Mouse (Mus musculus): ENCODE results near the gene Rbm7. TPM values are rescaled to one million over a fixed set of nuclear protein-coding genes. Genes with fewer than 3 reads are reported as not detected.

The Rbm7 gene
- total and polyA plus RNA-seq, 3 experiments = 47.3 to 48.4 TPM; not detected in 1

GRCm38 (mm10) chr9:48501192-48501591 lies 6.1 kb upstream of the Rbm7 start:
- Histone ChIP-seq H3K4me1 (ENCODE audit: control insufficient read depth in 1 of 2, insufficient read depth in 2 of 2, low read length in 2 of 2) (no peaks in the 10 kb centered on the region), H3K9me3 (replicated peaks; ENCODE audit: insufficient read depth, low read length) (no peaks in the 10 kb centered on the region), H3K27ac (ENCODE audit: control insufficient read depth, low read depth, low read length) (no peak overlapping the region), H3K27me3 (ENCODE audit: control insufficient read depth in 1 of 2, insufficient read depth in 2 of 2, low read length in 2 of 2) (peaks cover 2 to 12% of the 10 kb centered on the region in 2 experiments; a peak in 3 of 4 replicates), H3K9ac (ENCODE audit: control insufficient read depth, low read depth, low read length, poor library complexity, severe bottlenecking) (no peak overlapping the region), H3K79me2 (ENCODE audit: control insufficient read depth, insufficient read depth, low read length, poor library complexity) (no peaks in the 10 kb centered on the region), H3K36me3 (ENCODE audit: control insufficient read depth in 1 of 2, insufficient read depth in 2 of 2, low read length in 2 of 2) (no peaks in the 10 kb centered on the region), H3K4me3 (ENCODE audit: control insufficient read depth in 1 of 2, insufficient read depth in 1 of 2, low read depth in 2 of 2, low read length in 2 of 2) (no peak overlapping the region)
- DNase-seq (ENCODE audit: low read depth, low spot score) = no peak
- no peak for TF ChIP-seq USF1 (IDR thresholded peaks at IDR 0.05; ENCODE audit: low read depth, low read length)
- TF ChIP-seq BHLHE40 (IDR thresholded peaks at IDR 0.05; ENCODE audit: borderline replicate concordance, low read depth, low read length) = no peak
- no peak for TF ChIP-seq GATA1 (IDR thresholded peaks at IDR 0.05; ENCODE audit: low read depth, low read length)
- no peak for TF ChIP-seq TCF12 (IDR thresholded peaks at IDR 0.05; ENCODE audit: low read depth, low read length)
- TF ChIP-seq MAX (IDR thresholded peaks at IDR 0.05; ENCODE audit: low read length) = no peak
- TF ChIP-seq ETS1 (IDR thresholded peaks at IDR 0.05; ENCODE audit: low read depth, low read length) = no peak
- TF ChIP-seq UBTF (IDR thresholded peaks at IDR 0.05; ENCODE audit: borderline replicate concordance, insufficient read depth, low read depth, low read length) = no peak
- no peak for TF ChIP-seq NRF1 (IDR thresholded peaks at IDR 0.05; ENCODE audit: insufficient read depth, low read depth, low read length, poor library complexity, severe bottlenecking)
- no peak for TF ChIP-seq CHD1 (IDR thresholded peaks at IDR 0.05; ENCODE audit: low read depth, low read length)
- TF ChIP-seq JUND (IDR thresholded peaks at IDR 0.05; ENCODE audit: low read depth, low read length) = no peak
- no peak for TF ChIP-seq RAD21 (IDR thresholded peaks at IDR 0.05; ENCODE audit: low read depth, low read length)
- no peak for TF ChIP-seq ZMIZ1 (IDR thresholded peaks at IDR 0.05; ENCODE audit: low read depth, low read length)
- TF ChIP-seq USF2 (IDR thresholded peaks at IDR 0.05; ENCODE audit: borderline replicate concordance in 1 of 2, insufficient read depth in 1 of 2, low read depth in 1 of 2, low read length in 2 of 2) = no peak
- no peak for TF ChIP-seq MYC (IDR thresholded peaks at IDR 0.05; ENCODE audit: low read depth, low read length)

DNA sequence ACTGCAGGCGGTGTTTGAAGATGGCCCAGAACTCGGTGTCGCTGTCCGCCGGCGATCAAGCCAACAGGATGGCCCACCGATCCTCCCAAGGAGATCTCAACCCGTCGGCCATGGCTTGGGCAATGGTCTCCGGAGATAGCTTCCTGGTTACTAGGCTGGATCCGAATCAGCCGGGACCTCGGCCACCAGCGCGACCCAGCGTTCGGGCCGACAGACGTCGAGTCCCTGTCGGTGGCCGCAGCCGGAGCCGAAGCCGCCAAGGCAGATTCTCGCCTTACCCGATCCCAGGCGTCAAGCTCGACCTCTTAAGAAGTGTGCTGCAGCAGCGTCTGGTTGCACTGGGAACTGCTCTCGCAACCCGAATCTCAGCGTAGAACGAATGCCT lies 441 bp upstream of the Rbm7 start:
- Histone ChIP-seq H3K79me2 (ENCODE audit: control insufficient read depth, insufficient read depth, low read length, poor library complexity) (peaks cover 14% of the 10 kb centered on the region), H3K9me3 (replicated peaks; ENCODE audit: insufficient read depth, low read length) (no peaks in the 10 kb centered on the region), H3K9ac (ENCODE audit: control insufficient read depth, low read depth, low read length, poor library complexity, severe bottlenecking) (peak overlapping the region; percentile 67), H3K27ac (ENCODE audit: control insufficient read depth, low read depth, low read length) (peak overlapping the region; percentile 55), H3K36me3 (ENCODE audit: control insufficient read depth in 1 of 2, insufficient read depth in 2 of 2, low read length in 2 of 2) (peaks cover 14 to 23% of the 10 kb centered on the region in 2 experiments), H3K4me3 (ENCODE audit: control insufficient read depth in 1 of 2, insufficient read depth in 1 of 2, low read depth in 2 of 2, low read length in 2 of 2) (peak overlapping the region; percentile 68 to 97), H3K4me1 (ENCODE audit: control insufficient read depth in 1 of 2, insufficient read depth in 2 of 2, low read length in 2 of 2) (peaks cover 4 to 12% of the 10 kb centered on the region in 2 experiments), H3K27me3 (ENCODE audit: control insufficient read depth in 1 of 2, insufficient read depth in 2 of 2, low read length in 2 of 2) (no peaks in the 10 kb centered on the region)
- DNase-seq (ENCODE audit: low read depth, low spot score) = no peak
- TF ChIP-seq POLR2AphosphoS2 (IDR thresholded peaks at IDR 0.05; ENCODE audit: low read length) (no peak), EP300 (IDR thresholded peaks at IDR 0.05; ENCODE audit: low read depth in 1 of 2, low read length in 2 of 2) (no peak)
